Mouse (Mus musculus) kidney, postnatal 0 days (tissue): ENCODE data around the gene Lamtor2. TPM values are rescaled to one million over a fixed set of nuclear protein-coding genes. Genes with fewer than 3 reads are reported as not detected.

Experiments
- ATAC-seq: fragments of 200-750 bp; cut with Nextera tagmentation; replicated peaks from 2 replicates; pipeline ENCODE4 v1.8.0; 2017; ENCODE audit warnings: low read depth, moderate number of reproducible peaks, moderate TSS enrichment, moderate library complexity; ENCODE audit not compliant: low FRiP score
- DNase-seq: peaks from one replicate; pipeline ENCODE4 v3.0.0-alpha.2; 2016; ENCODE audit warnings: low spot score
- H3K27ac ChIP-seq: fragments of 300-500 bp; sonication (generic); 2 replicates; pipeline ENCODE4 v1.5.1; 2014; ENCODE audit warnings: mild to moderate bottlenecking
- H3K27me3 ChIP-seq: fragments of 300-500 bp; sonication (generic); 2 replicates; pipeline ENCODE4 v1.6.1; 2014; ENCODE audit warnings: low read length, mixed read lengths; ENCODE audit not compliant: insufficient read depth
- H3K36me3 ChIP-seq: fragments of 300-500 bp; sonication (generic); 2 replicates; pipeline ENCODE4 v1.6.1; 2014; ENCODE audit warnings: low read length, mixed read lengths; ENCODE audit not compliant: insufficient read depth
- H3K4me1 ChIP-seq: fragments of 300-500 bp; sonication (generic); replicated peaks from 2 replicates; pipeline ENCODE4 v1.6.1; 2014; ENCODE audit warnings: antibody characterized with exemption, low read length, mixed read lengths; ENCODE audit not compliant: insufficient read depth
- H3K4me2 ChIP-seq: fragments of 300-500 bp; sonication (generic); 2 replicates; pipeline ENCODE4 v1.6.1; 2014; ENCODE audit warnings: mild to moderate bottlenecking, low read length, moderate library complexity, mixed read lengths
- H3K4me3 ChIP-seq: fragments of 300-500 bp; sonication (generic); replicated peaks from 2 replicates; pipeline ENCODE4 v1.5.1; 2014; ENCODE audit warnings: low read depth, low read length
- H3K9ac ChIP-seq: fragments of 300-500 bp; sonication (generic); 2 replicates; pipeline ENCODE4 v1.6.1; 2014; ENCODE audit warnings: low read depth, low read length
- H3K9me3 ChIP-seq: fragments of 300-500 bp; sonication (generic); replicated peaks from 2 replicates; pipeline ENCODE4 v1.6.1; 2016; ENCODE audit warnings: low read length, inconsistent platforms, mixed read lengths
- CTCF ChIP-seq: IDR thresholded peaks from 2 replicates; pipeline ENCODE4 v1.5.1; 2016; ENCODE audit warnings: antibody characterized with exemption, low read depth, mild to moderate bottlenecking, moderate library complexity
- WGBS: fragments of 180-500 bp; shearing (Covaris S2); extraction: QIAGEN DNeasy Blood & Tissue Kit; methylation state at CpG from one replicate; pipeline ENCODE4 v1.1.7; 2014; 5-methylcytosine and 5-hydroxymethylcytosine counted together
- polyA plus RNA-seq: library from polyadenylated mRNA; unstranded; fragments of >200 nt; fragmentation: Nextera tagmentation; extraction: Ambion mirVana; gene quantifications from 2 replicates; pipeline ENCODE4 v1.2.1, GENCODE M21; 2015

Lamtor2 gene
- polyA plus RNA-seq, 1 experiment from 2014 or later, result 173 TPM

DNA sequence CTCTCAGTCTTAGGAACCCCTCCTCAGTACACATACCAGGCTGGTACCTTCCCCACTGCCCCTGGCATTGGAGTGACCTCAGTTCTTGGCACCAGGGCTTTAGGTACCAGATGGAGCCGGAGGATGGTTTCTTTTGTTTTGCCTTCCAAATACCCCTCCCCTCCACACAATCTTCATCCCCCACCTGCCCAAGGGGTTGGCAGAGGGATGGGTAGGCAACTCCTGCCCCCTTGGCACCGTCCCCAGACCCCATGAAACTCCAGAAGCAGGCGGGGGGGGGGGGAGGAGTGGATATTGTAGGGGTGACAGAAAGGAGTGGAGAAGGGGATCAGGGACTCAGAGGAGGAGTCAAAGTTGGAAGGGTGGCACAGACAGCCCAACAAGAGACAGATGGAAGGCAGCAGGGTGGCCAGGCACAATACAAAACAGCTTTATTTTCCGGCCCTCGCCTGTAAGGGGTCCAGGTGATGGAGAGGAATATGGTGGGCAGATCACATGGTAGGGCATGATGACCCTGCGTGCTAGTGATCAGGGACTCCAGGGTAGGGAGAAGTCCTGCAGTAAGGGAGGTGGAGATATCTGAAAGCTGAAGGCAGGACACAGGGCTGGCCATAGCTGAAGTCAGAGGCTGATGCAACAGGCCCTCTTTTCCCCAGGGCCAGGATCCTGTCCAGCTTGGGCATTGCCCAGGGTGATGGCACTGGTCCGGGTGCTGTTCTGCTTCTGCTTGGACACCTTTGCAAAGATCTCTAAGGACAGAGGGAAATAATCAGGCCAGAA, 11.1 kb downstream of the Lamtor2 start:
- DNase-seq (no peak), ATAC-seq (no peak)
- H3K9ac ChIP-seq, result no peak overlapping the region
- no peak for TF ChIP-seq CTCF
- 68% methylated on average over 7 of the region's 7 CpGs for WGBS
- 0 out of 2 replicates have a peak, but pooled peaks cover 9% of the 10 kb centered on the region for H3K4me1 ChIP-seq
- H3K27me3 ChIP-seq, result no peaks in the 10 kb centered on the region
- no peak overlapping the region for H3K4me2 ChIP-seq
- H3K36me3 ChIP-seq, result peaks cover 17% of the 10 kb centered on the region; the same call in 1 of the 2 replicates
- H3K4me3 ChIP-seq, result no peak overlapping the region
- no peaks in the 10 kb centered on the region for H3K9me3 ChIP-seq
- no peak overlapping the region for H3K27ac ChIP-seq

DNA sequence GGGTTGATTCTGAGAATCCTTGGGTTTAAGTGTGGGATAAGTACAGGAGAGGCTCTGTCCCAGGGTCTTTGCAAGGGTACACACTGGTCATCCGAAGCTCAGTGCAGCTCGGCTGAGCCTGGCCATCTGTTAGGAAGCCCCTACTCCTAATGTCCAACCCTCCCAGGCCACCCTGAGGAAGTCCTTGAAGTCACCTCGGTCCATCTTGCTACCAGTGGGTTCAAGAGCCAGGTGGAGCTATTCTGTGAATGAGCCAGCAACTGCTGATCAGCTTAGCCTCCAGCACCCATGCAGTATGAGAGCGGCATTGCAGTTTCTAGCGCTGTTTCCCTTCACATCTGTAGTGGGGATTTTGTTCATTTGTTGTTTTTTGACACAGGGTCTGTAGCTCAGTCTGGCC, 12.8 kb downstream of the Lamtor2 start:
- no peak for DNase-seq
- Histone ChIP-seq H3K4me2 (no peak overlapping the region), H3K4me3 (no peak overlapping the region), H3K27me3 (no peaks in the 10 kb centered on the region), H3K9ac (no peak overlapping the region), H3K9me3 (no peaks in the 10 kb centered on the region), H3K4me1 (peaks cover 26% of the 10 kb centered on the region), H3K27ac (no peak overlapping the region), H3K36me3 (peaks cover 18% of the 10 kb centered on the region; the same call in 1 of the 2 replicates)
- no peak for ATAC-seq
- 63% methylated on average over 5 of the region's 5 CpGs for WGBS
- TF ChIP-seq CTCF, result no peak

DNA sequence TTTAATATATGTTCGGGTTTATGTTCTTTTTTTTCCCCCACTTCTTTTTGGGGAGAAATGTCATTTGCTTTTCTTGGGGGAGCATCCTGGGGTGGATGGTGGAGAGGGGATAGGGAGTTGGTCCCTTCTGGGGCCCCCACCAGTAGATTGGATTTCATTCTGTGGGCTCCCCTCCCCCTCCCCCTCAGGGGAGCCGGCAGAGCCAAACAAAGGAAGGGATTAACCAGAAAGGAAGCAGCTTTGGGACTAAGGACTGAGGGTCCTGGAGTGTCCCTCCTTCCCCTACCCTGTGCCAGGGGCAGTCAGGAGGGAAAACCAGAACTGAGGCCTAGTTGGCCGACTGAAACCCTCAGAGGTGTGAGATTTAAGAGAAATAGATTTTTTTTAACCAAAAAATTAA, 13.5 kb downstream of the Lamtor2 start:
- Histone ChIP-seq H3K27ac (no peak overlapping the region), H3K4me1 (peaks cover 33% of the 10 kb centered on the region)
- no peak for DNase-seq

DNA sequence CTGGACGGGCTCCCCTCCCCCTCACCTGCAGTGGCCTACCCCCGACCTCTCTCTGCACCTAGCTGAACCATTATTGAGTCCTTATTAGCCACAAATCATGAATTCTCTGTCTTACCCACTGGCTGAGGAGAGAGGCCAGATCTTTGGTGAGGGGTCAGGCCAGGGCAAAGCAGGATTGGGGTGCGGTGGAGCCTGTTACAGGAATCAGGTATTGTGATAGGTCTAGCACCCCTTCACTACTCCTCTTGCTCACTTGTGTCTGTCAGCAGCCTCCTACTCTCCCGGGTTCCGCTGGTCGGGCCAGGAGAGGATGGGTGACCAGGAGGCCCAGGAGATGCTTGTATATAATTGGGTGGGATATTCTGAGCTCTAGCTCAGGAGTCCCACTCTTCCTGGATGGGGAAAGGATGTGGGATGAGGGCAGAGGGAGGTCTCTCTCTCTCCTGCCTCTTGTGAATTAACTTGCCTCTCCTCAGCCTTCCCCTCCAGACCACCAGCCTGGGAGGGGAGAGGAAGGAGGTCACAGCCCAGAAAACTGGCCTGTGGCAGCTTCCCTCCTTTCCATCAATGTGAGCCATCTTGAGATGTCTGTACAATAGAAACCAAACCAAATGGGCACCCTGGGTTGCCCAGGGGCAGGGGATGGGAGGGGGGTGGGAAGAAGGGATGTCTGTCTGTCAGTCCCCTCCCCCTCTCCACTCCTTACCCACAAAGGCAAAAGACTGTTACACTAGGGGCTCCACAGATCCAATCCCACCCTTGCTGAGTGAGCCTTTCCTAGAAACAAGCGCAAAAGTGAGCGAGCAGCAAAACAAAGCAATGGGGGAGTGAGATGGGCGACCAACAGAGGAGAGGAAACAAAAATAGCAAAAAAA, 14.4 kb downstream of the Lamtor2 start:
- Histone ChIP-seq H3K4me2 (no peak overlapping the region), H3K27ac (no peak overlapping the region), H3K4me1 (peaks cover 40% of the 10 kb centered on the region), H3K9me3 (no peaks in the 10 kb centered on the region), H3K9ac (no peak overlapping the region), H3K36me3 (peaks cover 18% of the 10 kb centered on the region; the same call in 1 of the 2 replicates), H3K27me3 (no peaks in the 10 kb centered on the region), H3K4me3 (no peak overlapping the region)
- TF ChIP-seq CTCF, result no peak
- 47% methylated on average over 9 of the region's 9 CpGs for WGBS
- no peak for ATAC-seq
- no peak for DNase-seq

More for the DNA sequence above, 13.5 kb downstream of the Lamtor2 start:
- H3K4me3 ChIP-seq, result no peak overlapping the region
- no peak for TF ChIP-seq CTCF
- peaks cover 18% of the 10 kb centered on the region; the same call in 1 of the 2 replicates for H3K36me3 ChIP-seq
- no peaks in the 10 kb centered on the region for H3K27me3 ChIP-seq
- H3K4me2 ChIP-seq, result no peak overlapping the region
- no peak overlapping the region for H3K9ac ChIP-seq
- no peaks in the 10 kb centered on the region for H3K9me3 ChIP-seq
- no peak for ATAC-seq
- 36% methylated on average over 3 of the region's 3 CpGs for WGBS

DNA sequence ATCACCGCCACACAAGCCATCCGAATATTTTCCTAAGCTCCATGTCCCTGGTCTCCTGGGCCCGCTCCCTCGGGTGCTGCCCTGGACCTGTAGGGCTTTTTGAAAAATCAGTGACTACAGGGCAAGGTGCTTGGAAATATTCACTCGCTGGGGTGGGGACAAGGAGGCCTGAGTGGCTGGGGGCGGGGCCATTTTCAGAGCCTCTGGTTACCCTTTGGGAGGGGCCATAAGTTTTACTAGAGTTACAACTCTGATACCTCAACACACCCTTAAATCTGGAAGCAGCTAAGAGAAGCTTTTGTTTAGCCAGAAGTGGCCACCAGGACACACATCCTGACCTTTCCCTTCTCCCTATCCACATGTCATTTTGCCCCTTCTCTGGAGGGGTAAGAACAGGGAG, 15.7 kb downstream of the Lamtor2 start:
- DNase-seq, result no peak
- no peak for ATAC-seq
- Histone ChIP-seq H3K27ac (no peak overlapping the region), H3K4me2 (peak overlapping the region; percentile 89), H3K36me3 (peaks cover 18% of the 10 kb centered on the region; the same call in 1 of the 2 replicates), H3K4me3 (no peak overlapping the region), H3K27me3 (no peaks in the 10 kb centered on the region), H3K4me1 (peaks cover 40% of the 10 kb centered on the region), H3K9ac (peak overlapping the region; percentile 23; the same call in 1 of the 2 replicates), H3K9me3 (no peaks in the 10 kb centered on the region)
- 59% methylated on average over 6 of the region's 6 CpGs for WGBS
- TF ChIP-seq CTCF, result no peak
